Mouse (Mus musculus) NIH3T3 (cell line): ENCODE data around the gene Rcn2.
A peak's percentile ranks its signal among the peaks of the same experiment; 100 is the strongest.
"Not testable (repeated sequence)": the region's sequence is repeated elsewhere in the genome, so short reads cannot be mapped to it uniquely, and the experiment has no call there.

Experiments used
- DNase-seq: peaks from one replicate; pipeline ENCODE4 v3.0.0-alpha.2; 2012; ENCODE audit warnings: low read depth

The Rcn2 gene

DNA sequence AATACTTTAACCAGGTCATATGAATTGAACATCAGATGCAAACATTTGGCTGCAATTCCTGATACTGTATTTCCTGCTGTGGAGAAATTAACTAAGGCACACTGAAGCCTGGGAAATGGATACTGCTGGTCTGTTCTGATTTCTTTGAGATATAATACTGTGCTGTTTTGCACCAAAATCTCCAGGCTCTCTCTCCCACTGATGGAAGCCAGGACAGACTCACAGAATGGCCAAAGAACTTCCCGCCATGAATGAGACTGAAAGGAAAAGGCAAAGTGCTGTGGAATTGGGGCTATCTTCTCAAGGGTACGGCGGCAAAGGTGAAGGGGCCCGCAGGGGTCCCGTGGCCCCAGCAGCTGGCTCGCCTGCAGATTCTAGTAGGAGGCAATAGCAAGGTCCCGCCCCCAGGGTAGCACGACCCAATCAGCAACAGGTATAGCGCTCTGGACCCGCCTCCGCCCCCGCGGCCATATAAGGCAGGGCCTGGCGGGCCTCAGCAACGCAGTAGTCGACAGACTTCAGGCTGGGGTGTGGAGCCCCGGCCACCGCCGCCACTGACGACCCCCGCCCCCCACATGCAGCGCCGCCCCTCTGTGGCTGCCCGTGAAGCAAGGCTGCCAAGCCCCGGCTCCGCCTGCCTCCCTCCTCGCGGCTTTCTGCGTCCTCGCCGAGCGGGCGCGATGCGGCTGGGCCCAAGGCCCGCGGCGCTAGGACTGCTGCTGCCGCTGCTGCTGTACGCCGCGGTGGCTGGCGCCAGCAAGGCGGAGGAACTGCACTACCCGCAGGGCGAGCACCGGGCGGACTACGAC is at the start of gene Rcn2:
Rcn2 (plus strand) TSS at position 474 of the 809 bp plus-strand sequence.
- peak; percentile 96 for DNase-seq

DNA sequence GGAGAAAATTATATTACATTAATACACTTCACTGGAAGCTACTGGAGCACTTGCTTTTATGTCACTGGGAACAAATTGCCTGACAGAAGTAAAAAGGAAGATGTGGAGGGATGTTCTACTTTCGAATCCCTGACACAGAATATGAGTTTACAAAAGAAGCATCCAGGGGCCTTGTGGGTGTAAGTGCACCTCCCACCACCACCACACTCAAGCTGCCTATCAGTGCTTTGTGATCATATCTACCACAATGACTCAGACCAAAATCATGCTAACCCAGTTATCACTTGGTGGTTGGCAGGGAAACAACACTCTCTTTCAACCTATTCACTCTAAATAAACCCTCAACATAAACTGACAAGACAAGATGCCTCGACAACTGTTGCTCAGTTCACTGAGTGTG is 37.0 kb upstream of the Rcn2 start:
- DNase-seq, result not testable (repeated sequence)

DNA sequence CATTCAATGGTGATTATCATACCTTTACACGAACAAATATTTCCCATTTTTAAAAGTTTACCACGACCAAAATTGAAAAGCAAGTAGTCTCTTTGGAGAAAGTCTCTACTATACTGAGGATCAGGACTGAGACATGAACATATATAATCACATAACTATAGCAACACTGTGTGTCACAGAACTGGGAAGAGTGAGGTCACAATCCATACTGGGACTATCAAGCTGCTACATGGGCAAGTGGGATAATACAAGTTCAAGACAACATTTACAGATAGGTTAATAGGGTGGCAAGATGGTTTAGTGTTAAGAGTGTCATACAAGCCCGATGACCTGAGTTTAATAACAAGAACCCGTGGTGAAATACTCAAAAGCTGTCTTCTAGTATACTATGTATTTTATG is 31.2 kb upstream of the Rcn2 start, which contains the start of gene 4930563M21Rik:
4930563M21Rik (minus strand) TSS at position 101 of the 400 bp plus-strand sequence.
- no peak for DNase-seq

DNA sequence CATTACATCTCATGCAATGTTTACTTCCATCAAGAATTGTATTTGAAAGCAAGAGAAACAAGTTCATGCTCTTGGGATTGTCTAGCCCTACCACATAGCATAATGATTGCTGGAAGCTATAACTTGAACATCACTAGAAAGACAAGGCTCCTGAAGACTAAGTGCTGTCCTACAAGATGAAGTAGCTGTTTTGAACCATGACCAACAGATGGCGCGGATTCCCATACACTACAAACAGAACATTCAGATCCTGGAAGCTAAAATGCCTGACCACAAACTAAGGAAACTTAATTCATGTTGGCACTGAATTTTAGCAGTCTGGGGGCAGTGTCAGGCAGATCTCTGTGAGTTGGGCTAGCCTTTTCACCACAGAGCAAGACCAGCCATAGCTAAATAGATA is 16.9 kb upstream of the Rcn2 start:
- peak; percentile 69 for DNase-seq

DNA sequence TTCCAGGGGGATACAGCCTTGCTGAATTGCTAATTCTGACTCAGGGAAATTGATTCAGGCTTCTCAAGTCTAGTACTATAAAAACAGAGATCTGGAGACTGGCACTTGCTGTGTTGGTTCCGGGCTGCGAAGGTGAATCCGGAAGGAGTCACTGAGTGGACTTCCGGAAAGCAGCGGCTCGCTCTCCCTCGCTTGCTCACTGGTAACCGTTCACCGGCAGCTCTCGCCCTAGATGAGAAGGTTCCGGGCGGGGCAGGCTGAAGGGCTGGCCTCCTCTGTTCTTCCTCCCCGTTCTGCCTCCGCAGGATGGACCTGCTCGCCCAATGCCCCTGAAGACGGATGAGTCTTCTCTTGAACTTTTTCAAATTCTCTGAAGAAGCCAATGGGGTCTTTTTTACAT is 14.4 kb upstream of the Rcn2 start:
- no peak for DNase-seq

DNA sequence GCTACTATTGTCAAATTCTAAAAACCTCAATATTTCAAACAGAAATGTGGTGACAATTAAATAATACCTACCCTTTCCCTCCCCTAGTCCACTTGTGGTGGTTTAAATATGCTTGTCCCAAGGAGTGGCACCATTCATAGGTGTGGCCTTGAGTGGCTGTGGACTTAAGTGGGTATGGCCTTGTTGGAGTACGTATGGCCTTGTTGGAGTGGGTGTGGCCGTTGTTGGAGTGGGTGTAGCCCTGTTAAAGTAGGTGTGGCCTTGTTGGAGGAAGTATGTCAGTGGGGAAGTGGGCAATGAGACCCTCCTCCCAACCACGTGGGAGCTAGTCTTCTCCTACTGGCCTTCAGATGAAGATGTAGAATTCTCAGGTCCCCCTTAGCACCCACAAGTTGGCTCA is 9.4 kb upstream of the Rcn2 start:
- no peak for DNase-seq

DNA sequence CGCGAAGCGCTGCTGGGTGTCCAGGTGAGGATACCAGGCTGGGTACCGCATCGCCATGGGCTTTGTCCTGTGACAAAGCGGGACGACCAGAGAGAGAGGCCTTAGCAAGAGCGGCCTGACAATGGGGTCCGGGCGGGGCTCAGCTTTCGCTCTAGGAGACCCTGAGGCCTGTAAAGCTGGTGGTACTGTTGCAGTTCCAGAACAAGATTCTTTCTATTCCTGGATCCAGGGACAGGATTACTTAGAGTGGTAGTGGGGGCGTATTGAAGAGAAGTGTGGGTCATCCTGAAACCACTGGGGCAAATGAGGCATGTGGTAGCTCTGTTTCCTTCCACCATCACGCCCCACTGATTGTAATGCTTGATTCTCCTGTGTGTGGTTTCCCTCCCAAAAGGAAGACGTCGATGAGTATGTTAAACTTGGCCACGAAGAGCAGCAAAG is 556 bp downstream of the Rcn2 start:
- DNase-seq, result no peak

DNA sequence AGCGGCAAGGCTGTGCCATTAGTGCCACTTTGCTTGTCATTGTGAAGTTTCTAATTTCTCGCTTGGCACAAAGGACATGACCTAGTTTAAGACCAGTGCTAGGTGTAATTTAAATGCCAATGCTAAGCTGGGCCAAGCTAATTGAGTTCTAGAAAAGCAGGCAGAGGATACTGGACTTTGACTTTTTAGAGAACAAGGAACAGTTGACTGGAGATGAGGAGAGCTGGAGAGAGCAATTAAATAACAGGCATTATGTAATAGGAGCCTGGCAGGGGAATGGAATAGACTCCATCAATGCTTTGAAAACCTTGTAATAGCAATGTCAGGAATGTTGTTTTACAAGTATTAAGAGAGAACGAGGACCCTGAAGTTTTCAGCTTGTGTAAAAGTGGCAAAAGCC is 12.2 kb downstream of the Rcn2 start:
- DNase-seq, result no peak

DNA sequence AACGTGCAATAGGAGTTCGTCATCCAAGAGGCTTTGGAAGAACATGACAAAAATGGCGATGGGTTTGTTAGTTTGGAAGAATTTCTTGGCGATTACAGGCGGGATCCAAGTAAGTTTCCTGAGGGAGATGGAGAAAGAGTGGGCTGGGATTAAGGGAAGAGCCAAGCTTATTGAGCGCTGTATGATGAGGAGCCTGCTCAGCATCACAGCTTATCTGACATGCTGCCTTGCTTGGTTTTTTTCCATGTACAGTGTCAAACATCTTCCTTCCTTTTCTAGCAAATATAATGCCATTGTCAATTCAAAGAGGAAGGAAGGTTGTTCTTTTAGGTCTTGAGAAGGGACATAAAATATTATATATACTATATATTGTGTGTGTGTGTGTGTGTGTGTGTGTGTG is 14.5 kb downstream of the Rcn2 start:
- DNase-seq, result no peak

DNA sequence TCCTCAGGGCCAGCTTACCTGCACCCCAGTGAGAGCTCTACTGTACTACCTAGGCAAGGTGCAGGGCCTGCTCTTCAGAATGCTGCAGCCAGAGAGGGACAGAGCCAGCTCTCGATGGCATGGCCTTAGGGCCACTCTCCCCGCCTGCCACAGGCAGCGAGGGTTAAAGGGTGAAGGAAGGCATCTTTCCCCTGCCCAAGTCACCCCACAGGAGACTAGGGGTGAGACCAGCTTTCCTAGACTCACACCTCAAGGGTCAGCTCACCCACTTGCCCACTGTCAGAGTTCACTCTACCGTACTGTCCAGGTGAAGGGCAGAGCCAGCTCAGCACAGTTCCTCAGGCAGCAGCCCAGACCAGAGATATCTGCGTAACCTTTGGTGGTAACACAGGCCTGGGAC is 20.7 kb downstream of the Rcn2 start:
- DNase-seq, result no peak

DNA sequence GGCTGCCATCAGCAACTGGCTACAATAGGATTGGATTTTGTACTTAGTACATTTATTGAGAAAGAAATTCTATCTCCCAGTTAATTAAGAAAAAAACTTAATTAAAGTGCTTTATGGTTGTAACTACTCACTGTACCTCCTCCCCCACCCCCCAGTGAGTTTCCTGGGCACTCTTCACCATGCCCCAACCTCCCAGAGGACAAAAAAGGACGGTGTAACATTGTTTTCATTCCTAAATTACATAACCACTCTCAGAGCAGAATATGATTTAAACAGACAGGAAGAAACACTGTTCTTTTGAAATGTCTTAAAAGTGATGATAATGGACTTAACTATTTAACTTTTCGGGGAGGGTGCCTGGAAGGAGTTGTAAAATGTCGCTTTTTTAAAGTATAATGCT is 23.4 kb downstream of the Rcn2 start:
- no peak for DNase-seq

DNA sequence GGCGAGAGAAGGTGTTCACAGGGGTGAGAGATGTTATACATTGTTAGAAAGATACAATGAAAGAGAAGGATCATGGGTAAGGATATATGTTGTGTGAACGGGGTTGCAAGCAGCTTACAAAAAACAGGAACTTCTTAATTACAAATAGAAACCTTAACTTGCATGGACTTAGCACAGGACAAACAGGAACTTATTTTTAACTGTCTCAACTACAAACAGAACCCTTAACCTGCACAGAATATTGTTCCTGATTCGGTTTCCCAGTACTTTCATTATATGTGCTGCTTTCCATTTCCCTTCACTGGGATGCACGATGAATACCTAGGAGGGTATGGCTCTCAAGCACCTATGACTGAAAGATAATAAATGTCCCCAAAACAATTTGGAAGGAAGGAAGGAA is 26.3 kb downstream of the Rcn2 start:
- DNase-seq, result no peak

DNA sequence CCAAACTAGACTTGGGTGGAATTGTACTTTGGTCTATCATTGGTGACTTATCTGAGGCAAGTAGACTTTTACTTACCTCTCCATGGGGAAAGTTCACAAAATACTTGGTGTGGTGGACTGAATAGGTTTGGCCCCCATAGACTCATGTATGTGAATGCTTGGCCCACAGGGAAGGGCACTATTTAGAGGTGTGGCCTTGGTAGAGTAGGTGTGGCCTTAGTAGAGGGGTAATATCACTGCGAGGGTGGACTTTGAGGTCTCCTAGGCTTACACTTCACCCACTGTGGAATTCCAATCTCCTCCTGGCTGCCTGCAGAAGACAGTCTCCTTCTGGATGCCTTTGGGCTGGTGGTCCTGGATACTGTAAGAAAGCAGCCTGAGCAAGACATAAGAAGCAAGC is 27.0 kb downstream of the Rcn2 start:
- no peak for DNase-seq

DNA sequence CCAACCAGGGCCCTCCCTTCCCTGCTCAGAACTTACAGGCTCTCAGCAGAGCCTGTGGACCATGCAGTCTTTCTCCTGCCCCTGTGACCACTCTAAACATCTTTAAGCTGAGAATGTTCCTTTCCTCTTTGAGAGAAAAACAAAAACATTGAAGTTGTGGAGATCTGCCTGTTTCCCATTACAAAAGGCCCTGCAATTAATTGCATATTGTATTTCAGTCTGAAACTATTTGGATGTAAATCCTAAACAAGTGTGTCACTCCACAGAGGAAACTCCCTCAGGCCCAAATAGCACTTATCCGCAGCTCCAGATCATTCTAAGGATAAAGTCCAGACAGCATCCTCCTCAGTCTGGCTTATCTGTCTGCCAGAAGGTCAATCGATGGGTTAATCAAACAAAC is 31.2 kb downstream of the Rcn2 start:
- no peak for DNase-seq

DNA sequence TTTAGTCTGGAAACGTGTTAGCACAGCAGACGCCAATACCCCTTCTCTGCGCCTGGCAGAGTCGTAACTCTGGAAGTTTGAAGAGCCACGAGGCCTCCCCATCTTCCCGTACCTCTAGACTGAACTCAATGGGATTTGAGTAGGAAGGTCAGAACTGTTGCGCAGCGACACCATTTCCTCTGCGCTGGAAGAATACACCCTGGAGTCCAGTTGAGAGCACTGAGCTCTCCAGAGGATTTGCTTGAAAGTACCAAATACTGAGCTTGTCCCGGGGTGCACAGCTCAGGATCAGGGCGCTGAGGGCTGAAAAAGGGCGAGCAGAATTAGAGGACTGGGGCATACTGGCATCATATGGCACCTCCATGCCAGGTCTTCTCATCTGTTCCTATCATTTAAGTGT is 33.2 kb downstream of the Rcn2 start:
- no peak for DNase-seq

DNA sequence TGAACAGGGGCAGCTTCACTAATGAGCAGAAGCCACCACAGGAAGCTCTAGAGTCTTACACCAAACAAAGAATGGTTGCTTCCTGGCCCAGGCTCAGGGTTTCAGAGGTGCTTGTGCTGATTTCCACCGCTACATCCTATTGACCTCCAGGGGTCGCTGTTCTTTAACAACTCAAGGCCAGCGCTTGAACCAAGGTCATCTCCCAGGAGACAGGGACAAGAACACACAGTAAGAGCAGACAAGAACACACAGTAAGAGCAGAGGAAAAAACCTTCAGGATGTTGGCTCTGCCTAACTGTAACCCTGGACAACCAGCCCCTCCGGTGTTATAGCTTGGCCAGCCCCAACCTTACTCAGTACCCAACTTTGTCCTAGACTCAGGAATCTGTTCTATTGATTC is 33.6 kb downstream of the Rcn2 start:
- DNase-seq, result peak; percentile 77

DNA sequence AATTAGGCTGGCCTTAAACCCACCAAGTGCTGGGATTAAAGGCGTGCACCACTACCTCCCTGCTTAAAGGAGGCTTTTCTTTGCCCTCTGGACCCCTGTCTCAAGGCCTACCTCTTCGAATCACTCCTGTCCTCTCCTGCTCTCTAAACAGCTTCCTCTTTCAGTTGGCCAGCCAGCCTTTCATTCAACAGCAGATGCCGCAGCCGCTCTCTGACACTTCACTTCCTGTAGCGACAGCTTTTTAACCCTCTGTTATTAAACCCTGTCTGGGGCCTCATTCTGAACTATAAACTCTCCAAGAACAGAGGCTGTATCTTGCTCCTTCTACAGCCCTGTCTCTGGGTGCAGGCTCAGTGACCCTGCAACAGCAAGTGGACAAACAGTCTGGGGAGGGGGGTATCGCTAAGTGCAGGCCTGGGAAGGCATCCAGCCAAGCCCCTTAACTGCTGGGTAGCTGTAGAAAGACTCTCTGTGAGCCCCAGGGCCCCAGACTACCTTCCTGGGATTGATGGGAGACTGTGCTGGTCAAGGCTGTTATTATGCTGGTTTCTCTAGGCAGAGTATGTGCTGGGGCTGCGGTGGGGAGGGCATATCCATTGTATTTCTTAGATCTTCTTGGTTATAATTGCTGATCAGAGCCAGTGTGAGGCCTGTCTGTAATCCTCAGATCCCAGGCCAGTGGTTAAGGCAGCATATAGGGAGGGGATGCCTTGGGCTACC is 34.4 kb downstream of the Rcn2 start:
- no peak for DNase-seq

DNA sequence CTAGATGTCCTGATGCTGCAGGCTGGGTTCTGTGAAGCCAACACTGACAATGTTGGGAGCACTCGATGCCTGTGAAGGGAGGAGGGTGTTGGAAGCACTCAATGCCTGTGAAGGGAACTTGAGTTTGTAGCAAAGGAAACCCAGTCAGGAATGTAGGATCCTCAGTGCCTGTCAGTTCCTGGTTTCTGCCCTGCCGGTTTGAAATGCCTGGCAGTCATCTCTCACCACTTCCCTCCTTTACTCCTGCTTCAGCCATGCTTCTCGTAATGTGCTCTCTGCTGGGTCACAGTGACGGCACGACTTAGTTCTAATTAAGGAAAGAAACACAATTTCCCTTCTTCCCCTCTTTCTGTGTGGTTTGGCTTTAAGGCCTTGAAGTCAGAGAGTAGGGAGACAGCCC is 37.9 kb downstream of the Rcn2 start:
- no peak for DNase-seq

DNA sequence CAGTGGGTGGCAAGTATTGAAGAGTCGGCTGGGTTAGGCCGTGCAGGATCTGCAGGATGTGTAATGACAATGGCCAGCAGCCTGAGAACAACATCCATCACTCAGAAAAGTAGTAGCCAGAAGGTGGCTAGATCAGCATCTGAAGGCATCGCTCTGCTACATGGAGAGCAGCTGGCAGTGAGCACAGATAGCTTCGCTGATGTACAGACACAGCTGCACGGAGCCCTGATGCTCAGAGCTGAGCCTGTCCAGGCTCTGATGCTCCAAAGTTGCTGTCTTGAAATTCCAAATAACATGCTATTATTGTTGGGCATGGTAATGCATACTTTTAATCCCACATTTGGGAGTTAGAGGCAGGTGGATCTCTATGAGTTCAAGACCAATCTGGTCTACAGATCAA is 44.9 kb downstream of the Rcn2 start:
- DNase-seq, result no peak

DNA sequence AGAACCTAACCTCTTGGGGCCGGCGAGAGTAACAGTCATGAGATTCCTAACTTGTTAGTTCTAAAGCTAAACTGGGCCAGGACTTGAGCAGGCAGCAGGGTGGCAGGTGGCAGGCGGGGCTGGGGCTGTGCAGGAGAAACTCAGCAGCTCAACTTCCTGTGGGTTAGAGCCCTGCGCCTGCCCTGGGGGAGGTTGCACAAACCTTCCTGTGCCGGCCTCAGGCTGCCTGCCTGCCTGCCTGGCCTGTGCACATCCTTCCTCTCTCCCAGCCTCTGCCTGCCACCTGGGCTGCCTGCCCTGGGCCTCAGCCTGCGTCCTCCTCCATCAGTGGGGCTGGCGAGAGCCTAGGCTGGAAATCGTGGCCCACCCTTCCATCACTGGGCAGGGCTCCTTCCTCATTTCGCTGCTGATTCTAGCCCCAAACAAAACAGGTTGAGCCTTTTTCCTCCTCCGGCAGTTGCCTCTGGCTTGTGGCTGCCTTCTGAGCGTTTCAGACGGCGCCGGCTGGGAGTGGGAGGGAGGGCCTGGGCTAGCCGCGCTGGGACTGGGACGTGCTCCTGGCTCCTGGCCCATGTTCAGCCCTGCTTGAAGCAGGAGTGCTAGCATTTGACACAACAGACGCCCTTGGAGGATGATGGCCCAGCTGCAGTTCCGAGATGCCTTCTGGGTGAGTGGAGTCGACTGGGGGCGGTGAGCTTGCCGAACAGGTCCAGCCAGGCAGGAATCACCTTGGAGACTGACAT is 48.3 kb downstream of the Rcn2 start, which contains the start of gene Pstpip1:
Pstpip1 (plus strand) TSS at position 185 of the 743 bp plus-strand sequence.
- peak; percentile 81 for DNase-seq

DNA sequence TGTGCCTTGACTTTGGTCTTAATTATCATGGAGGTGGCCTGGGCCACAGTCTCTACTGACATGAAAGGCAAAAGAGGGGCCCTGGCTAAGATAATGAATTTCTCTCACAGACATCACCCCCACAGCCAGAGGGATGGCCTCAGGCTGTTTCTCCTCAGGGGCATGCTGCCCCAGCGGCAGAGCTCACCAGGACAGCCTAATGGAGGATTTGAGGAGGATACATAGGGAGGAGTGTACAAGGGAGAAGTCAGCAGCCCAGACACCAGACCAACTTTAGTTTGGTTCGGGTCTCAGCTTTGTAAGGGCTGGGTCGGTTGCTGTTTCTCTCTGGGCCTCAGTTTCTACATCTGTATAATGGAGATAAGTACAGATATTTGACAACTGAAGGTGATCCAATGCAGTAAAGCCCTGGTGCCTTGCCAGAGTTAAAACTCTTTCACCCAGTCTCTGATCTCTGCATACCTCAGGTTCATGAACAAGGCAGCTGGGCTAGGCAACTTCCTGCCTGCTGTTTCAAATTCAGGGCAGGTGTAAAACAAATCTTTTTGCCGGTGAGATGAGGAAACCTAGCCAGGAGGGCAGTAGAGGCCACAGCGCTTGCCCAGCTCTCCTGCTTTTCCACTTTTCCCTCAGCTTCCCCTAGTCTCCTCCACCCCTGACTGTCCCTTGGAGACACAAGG is 49.0 kb downstream of the Rcn2 start:
- no peak for DNase-seq

DNA sequence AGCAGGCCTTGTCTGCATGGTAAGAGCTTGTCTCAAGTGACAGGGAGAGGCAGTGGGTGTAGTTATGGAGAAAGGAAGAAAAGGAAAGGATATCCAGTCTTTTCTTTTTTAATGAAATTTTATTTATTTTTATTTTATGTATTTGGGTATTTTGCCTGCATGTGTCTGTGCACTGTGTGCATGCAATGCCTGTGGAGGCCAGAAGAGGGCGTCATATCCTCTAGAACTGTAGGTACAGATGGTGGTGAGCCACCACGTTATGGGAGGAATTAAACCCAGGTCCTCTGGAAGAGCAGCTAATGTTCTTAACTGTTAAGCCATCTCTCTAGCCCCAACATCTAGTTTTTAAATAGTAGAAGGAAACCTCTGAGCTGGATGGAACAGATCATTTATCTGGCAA is 50.5 kb downstream of the Rcn2 start:
- DNase-seq, result peak; percentile 46
